Mouse (Mus musculus) cerebellum, adult 2 months (tissue): ENCODE results near the gene Foxp1.

Experiments
- CTCF ChIP-seq: fragments of 200-500 bp; IDR thresholded peaks from 2 replicates; pipeline ENCODE4 v1.5.1; 2011; ENCODE audit warnings: low read depth, mild to moderate bottlenecking, control low read depth, low read length, moderate library complexity, borderline replicate concordance; ENCODE audit not compliant: insufficient read depth
- POLR2A ChIP-seq: fragments of 200-500 bp; IDR thresholded peaks from 2 replicates; pipeline ENCODE4 v1.6.1; 2011; ENCODE audit warnings: low read length, control low read depth, borderline replicate concordance; ENCODE audit not compliant: insufficient read depth

DNA sequence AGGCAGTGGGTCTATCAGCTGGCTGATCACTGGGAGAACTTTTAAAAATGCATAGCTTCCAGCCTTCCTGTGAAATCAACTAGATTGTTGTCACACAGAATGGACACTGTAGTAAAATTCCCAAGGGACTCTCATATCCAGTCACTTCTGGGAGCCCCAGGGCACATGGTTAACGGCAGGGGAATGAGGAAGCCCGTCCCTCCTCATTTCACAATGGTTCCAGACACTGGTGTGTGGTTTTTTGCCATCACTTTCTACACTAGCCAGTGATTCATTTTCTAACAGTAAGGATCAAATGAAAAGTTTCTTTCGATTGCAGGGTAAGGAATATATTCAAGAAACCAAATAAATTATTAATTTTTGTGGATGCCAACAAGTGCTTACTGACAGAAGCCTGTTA, 54.7 kb downstream of the Foxp1 start:
- TF ChIP-seq POLR2A (no peak), CTCF (no peak)
